Mouse (Mus musculus) regulatory T cell (primary cell): ENCODE results near the gene Fam57a.

ENCODE experiments used
- in situ Hi-C: fragments of 300-600 bp; cut with MboI, MseI; formaldehyde crosslinking; loops from one replicate; pipeline ENCODE4 v1.15.1; 2025; ENCODE audit warnings: high pct_unique_total_duplicates

Gene Fam57a

DNA sequence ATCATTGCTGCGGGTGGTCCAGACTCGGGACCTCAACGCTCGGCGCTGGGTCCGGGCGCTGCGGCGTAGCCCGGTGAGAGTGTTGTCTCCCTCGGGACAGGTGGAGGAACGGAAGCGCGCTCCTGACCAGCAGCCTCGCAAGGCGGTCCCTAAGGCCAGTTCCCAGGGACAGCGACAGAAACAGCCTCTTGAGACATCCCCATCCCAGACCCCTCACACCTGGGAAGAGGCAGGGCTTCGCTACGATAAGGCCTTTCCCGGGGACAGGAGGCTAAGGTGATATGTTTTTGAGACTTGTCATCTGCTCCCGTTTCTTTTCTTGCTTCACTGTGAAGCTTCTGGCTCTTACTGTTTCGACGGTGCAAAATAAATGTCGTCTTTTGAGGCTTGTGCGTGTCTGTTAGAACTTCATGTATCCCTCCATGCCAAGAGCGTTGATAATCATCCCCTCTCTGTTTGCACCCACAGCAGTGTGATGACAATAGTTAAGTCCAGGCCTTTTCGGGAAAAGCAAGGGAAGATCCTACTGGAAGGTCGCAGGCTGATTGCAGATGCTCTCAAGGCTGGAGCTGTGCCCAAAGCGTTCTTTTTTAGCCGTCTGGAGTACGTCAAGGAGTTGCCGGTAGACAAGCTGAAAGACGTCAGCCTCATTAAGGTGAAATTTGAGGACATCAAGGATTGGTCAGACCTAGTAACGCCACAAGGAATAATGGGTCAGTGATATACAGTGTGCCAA lies 64.5 kb downstream of the Fam57a start:
- in situ Hi-C loops = no loop called here

DNA sequence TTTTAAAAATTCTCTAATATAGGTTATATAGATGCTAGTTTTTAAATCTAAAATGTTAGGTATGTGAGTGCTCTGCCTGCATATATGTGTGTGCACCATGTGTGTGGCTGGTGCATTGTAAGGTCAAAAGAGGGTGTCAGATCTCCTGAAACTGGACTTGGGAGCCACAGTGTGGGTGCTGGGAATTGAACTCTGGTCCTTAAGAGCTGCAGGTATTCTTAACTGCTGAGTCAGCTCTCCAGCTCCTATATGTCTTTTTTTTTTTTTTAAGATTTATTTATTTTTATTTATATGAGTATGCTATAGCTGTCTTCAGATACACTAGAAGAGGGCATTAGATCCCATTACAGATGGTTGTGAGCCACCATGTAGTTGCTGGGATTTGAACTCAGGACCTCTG lies 67.0 kb downstream of the Fam57a start:
- in situ Hi-C loops = no loop called here

DNA sequence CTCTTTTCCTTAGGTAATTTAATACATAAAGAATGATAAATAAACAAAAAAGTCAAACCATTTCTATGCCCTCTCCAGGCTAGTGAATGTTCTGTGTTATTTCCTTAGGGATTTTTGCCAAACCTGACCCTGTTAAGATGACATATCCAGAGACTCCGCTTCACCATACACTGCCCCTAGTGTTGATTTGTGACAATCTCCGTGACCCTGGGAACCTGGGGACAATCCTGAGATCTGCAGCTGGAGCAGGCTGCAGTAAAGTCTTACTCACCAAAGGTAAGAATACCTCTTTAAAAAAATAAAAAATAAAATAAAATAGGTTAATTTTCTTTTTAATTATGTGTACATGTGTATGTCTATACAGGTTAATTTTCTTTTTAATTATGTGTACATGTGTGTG lies 67.8 kb downstream of the Fam57a start:
- in situ Hi-C loops = no loop called here

DNA sequence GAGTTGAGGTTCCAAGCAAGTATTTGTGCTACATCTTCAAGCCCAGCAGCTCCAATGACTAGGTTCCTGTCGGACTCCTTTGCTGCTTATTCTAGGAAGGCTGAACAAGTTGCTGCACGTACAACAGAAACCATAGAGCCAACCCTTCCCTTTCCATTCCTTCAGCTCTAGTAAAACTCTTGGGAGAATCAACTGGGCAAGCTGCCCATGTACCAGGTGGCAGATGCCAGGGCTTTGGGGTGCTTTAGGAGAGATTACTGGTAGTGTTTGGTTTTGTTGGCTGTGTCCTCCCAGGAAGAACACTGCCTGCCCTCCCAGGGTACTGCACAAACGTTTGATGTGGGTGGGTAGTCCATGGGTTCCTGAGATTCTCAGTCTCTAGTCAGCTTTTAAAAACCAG lies 72.6 kb downstream of the Fam57a start:
- in situ Hi-C loops = no loop called here

DNA sequence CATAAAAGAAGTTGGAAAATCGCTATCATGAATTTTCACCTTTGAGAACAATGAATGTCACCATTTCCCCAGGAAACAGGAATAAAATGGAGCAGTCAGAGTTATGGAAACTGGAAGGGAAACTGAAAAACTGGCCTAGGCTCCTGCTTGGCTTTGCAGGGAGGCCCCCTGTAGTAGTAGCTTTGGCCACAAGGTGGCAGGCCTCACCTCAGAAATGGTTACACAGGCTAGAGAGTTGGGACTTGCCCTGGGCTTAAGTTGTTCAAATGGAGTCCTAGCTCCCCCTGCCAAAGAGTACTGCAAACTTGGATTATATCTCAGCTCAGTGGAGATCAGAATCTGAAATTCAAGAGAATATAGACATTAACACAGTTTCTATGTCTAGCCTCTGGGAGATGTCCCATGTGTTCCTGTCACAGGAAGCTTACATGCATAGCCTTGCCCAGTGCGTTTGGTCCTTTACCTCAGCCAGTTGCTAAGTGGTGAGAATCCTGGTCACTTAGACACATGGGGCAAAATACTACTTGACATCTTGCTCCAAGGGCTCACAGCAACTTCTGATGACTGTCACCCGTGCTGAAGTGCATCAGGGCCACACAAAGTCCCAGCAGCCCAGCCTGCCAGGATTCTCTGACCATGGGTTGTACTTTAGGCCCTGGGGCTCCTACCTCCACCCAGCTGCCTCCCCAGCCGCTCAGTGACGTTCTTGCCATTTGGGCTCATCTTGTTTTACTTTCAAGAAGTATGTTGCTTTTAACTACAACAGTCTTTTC lies 73.9 kb downstream of the Fam57a start:
- in situ Hi-C loops = no loop called here

DNA sequence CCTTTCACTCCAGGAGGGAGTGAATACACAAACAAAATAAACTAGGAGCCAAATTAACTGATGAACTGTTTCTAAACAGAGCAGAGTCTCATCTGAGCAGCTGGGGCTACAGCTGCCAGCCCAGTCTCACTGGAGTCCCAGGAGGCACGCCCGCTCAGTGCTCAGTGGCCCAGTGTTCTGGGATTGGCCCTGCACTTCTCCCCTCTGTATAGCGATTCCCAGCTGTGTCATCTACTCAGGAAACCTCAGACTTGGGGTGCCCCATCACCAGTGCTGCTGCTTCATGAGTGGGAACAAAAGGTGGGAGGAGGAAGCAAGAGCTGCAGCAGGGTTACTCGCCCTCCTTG lies 74.4 kb downstream of the Fam57a start:
- in situ Hi-C loops = no loop called here

DNA sequence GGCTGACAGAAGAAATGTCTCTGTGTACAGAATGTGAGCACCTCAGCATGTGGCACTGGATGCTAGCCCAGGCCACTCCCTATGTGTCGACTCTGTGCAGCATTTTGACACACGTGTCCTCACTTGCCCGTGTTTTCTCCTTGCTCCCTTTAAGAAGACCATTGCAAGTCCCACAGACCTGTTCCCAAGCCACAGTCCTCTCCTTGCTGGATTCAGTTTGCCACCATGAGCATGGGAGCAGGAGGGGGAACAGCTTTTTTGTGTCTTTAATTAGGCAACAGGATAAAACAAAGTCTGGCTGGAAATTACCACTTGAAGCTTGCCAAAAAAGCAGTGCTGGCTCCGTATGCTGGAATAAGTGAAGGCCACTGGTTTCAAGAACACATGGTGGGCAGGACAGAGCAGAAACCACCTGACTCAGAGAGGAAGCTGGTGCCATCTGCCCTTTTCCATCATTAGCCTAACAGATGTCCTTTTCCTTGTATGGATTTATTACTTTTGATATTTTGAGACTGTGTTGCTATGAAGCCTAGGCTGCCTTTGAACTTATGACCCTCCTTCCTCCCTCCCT lies 76.0 kb downstream of the Fam57a start:
- in situ Hi-C loops = loop anchor here (5.0 kb wide), 1 partner anchor 152 kb away; the partner anchor contains the start of gene Timm22

DNA sequence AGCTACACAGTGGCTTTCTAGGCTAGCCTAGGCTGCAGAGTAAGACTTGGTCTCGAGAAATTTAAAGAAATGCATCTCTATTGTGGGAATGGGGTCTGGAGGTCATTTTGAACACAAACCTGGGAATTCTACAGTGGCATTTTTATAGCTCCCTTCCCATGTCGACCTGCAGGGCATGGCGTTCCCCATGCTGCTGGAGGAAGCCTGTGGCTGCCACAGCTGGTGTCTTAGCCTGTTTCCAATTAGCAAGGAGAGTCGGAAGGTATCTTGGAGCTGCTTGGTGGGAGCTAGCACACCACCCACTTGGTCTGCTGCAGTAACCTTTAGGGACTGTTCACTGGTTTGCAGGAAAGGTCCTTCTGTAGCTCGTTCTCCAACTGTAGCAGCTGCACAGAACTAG lies 76.7 kb downstream of the Fam57a start:
- in situ Hi-C loops = loop anchor here (5.0 kb wide), 1 partner anchor 151 kb away; the partner anchor contains the start of gene Timm22

DNA sequence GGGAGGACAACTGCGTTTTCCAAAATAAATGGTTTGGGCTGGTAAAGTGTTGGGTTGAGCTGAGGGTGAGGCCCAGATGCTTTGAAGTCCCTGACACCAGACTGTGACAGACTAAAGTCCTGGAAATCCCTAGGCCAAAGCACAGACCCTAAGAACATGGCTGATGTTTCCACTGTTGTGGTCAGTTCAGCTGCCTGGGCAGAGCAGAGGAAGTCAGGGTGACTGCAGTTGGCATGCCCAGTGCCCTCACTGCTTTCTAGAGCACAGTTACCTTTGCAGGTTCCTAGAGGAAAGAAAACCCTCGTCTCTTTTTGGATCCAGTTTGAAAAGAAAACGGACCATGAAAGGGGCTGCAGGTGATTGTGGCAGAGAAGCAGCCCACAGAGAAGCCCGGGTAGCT lies 77.9 kb downstream of the Fam57a start:
- in situ Hi-C loops = loop anchor here (5.0 kb wide), 1 partner anchor 150 kb away; the partner anchor contains the start of gene Timm22

DNA sequence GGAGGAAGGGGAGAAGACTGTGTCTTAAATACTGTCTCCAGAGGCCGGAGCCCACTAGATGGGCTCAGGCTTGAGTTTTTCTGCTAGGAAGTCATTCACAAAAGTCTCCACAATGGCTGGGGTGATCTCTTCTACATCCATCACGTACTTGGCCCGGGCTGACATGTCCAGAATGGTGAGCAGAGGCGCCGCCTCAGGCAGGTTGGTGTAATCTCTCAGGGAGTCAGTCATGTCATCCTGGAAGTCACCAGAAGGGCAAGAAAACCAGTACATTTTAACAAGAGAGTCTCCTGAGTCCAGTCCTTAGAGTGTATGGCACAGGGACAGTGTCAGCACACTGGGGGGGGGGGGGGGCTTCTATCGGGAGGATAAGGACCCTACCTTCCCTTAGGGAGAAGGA lies 79.0 kb downstream of the Fam57a start:
- in situ Hi-C loops = loop anchor here (5.0 kb wide), 1 partner anchor 149 kb away; the partner anchor contains the start of gene Timm22

DNA sequence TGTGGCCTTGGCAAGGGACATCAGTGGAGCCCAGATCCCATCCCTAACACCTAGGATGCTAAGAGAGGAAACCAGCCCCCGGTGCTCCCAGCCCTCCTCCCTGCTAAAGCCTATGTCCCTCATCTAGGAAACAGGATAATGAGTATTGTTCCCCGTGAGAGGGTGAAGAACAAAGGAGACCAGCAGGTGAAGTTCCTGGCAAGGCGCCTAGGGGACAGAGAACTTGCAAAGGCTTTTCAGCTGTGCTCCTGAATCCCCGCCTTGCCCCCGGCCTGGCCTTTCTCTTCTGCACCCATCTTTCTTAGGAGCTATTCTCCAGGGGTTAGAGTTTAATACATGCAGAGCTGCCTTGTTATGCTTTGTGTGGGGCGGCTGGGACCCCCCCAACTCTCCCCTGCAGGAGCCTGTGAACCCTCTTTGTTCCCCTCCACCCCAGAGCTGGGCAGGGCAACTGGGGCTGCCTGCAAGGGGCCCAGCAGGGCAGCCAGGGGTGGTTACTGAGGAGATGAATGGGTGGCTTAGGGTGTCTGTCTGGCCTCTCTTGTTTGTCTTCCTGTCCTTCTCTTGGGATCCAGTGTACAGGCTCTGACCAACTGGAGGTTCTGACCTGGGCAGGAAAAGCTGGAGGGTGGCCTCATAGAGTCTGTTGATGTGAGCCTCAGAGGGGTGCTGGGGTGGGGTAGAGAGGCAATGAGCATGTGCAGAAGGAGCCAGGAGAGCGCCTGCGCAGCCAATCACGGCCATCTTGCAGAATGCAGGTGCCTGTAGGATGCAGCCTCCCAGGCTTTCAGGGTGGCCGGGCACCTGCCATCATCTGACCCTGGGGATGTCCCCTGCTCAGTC lies 81.0 kb downstream of the Fam57a start:
- in situ Hi-C loops = no loop called here

DNA sequence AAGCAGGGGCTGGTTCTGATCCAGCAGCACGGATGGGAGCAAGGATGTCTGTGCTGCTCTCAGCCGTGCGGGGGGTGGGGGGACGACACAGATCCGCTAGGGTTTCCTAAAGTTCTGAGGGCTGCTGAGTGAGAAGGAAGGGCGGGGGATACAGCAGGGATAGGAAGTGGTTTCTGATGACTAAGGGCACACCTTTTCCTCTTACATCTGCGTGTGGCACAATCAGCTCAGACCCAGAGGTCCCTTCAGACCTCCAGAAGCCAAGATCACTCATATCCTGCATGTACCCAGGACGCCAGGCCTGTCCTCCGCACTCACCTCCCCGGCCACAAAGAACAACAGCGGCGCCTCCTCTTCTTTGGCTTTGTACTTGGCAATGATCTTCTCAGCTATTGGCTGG lies 81.8 kb downstream of the Fam57a start:
- in situ Hi-C loops = no loop called here

DNA sequence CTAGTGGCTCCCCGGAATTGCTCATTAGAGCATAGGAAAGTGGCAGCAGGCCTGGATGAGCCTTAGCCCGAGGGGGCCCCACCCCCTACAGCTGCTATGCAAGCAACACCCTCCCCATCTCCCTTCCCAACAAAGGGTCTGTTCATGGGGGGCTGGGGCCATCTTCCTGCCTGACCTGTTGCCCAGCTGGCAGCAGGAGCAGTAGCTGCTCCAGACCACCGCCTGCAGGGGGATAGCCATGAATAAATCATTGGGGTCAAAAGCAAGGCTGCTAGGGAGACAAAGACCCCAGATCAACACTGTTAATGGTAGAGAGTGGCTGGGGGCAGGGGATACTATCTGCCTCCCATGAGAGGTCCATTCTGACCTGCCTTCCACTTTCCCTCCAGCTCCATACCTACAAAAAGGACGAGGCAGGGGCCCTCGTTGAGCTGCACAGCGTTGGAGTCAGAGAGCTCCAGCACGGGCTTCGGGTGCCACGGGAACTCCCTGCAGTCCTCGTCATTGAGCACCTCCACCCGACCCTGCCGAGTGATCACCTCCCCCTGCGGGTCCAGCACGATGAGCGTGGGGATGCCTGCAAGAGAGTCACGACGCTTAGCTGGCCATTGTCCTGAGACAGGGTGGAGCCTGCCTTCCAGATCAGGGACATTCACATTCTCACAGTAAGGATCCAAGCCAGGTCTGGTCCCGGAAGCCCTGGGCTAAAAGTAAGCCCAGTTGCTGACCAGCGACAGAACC lies 83.3 kb downstream of the Fam57a start:
- in situ Hi-C loops = no loop called here
